Mouse (Mus musculus) bone marrow, adult 2 months (tissue): ENCODE results near the gene Drd4.
A peak's percentile ranks its signal among the peaks of the same experiment; 100 is the strongest.

ENCODE experiments used
- CTCF ChIP-seq: fragments of 200-500 bp; IDR thresholded peaks from 2 replicates; pipeline ENCODE4 v1.5.1; 2011; ENCODE audit warnings: low read length, control low read depth; ENCODE audit not compliant: control insufficient read depth, insufficient read depth
- POLR2A ChIP-seq: fragments of 200-500 bp; IDR thresholded peaks from 2 replicates; pipeline ENCODE4 v1.6.1; 2011; ENCODE audit warnings: low read depth, mild to moderate bottlenecking, control low read depth, low read length, borderline replicate concordance; ENCODE audit not compliant: control insufficient read depth

DNA sequence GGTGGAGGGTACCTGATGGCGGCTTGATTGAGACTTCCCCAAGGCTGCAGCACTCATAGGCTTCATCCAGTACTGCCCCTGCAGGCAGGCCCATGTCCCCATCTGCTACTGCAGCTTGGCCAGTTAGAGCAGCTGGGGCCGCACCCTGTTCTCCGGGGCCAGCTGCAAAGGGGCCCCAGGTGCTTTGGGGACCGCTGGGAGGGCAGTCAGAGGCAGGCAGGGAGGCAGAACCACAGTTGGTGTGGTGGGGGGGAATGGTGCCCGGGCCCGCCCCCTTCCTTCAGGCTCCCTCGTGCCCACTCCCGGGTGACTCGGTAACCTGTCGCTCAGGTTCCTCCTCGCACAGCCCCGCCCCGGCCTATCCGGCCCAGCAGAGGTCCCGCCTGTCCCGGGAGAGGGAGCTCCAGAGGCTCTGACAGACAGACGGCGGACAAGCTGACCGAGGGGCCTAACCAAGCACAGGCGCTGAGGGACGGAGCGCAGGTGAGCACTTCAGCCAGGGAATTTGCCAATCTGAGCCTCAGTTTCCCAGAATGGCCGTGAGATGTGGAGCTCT is 46.8 kb downstream of the Drd4 start, which contains the start of gene Eps8l2:
- TF ChIP-seq CTCF (0 out of 2 replicates have a peak, but pooled peaks have one; percentile 3), POLR2A (no peak)
